Mouse (Mus musculus) heart, postnatal 10 days (tissue): ENCODE measurements at regions not wholly inside any gene's neighbourhood (a gene's known extent, or its start where the extent isn't known, plus 50 kb on each side); places are given as distances from the start of the nearest gene placed in this dataset.

Experiments
- DNase-seq, 2 experiments: peaks; one replicate each; pipeline ENCODE4 v3.0.0; 2021
- intact Hi-C: fragments of 180-260 bp; cut with DNase I; formaldehyde crosslinking; loops from one replicate; pipeline ENCODE4 v1.15.1; 2025

DNA sequence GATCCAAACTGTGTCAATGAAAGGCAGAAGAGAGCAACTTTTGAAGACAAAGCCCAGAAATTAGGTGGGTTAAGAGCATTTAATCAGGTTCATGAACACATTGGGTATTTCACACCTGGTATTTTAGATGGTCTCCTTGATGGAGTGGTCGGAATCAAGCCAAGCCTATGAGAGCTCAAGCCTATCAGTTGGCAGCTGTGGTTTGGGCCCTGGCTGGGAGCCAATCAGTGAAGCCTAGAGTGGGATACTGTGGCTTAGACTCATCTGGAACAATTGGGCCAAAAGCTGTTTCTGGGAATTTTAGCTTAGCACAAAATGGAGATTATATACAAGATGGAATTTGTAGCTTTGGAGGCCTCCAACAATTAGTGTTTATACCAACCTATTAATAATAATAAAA, 86.8 kb upstream of the Igfbp7 start:
- intact Hi-C loops, result no loop called here
- DNase-seq, result no peak

DNA sequence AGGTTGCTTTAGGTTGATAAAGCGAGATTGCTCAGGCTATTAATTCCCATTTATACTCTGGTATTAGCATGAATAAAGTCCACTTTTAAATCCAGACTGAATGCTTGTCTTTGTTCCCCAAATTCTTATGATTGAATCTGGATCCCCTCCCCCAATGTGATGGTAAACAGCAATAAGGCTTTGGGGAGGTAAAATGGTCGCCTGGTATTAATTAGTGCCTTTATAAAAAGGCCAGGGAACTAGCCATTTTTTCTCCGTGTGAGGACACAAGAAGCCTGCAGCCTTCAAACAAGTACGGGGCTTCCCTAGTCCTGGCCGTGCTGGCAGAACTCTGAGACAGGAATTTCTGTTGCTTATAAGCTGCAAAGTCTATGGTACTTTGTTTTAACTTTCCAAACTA, 81.1 kb upstream of the Igfbp7 start:
- intact Hi-C loops, result no loop called here
- DNase-seq, result no peak

DNA sequence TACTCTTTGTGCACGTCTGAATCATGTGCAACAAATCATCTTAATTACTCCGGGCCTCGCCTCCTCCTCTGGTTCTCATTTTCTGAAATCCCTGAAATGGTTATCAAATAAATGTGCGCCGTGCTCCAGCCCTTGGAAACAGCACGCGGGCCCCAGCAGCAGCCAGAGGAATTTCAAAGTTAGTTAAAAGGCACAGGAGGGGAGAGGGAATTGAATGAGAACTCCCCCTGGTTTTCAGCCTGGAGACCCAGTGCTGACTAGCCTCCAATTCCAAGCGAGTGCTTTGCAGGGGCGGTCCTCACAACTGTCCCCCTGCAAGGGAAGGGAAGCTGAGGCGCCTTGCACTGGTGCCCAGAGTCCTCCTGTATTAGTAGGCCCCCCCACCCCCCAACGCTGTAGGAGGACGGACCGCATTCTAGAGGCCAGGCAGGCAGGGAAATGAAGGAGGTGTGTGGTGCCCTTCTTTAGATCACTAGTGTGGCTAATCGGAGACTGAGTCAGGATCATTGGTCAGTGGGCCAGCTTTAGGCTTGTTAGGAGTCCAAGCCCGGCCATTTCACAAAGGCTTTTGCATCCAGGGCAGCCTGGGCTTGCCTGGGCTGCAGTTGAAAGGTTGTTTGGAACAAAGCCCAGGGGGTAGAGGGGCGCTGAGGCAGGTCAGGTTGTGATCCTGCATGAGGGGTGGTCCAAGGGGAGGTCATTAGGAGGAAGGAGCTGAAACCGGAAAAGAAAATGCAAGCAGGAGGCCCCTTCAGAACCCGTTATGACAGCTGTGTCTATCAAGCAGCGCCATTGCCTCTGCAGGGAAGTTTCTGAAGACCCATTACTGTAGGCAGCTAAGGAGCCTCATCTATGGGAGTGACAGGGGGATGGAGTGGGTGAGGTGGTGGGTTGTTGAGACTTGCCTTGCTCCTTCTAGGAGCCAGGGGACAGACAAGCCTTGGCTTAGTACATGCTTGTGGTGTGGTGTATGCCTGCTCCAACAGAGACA, 80.3 kb upstream of the Igfbp7 start:
- DNase-seq, result peak in 1 of 2 experiments; percentile 20
- intact Hi-C loops, result no loop called here

DNA sequence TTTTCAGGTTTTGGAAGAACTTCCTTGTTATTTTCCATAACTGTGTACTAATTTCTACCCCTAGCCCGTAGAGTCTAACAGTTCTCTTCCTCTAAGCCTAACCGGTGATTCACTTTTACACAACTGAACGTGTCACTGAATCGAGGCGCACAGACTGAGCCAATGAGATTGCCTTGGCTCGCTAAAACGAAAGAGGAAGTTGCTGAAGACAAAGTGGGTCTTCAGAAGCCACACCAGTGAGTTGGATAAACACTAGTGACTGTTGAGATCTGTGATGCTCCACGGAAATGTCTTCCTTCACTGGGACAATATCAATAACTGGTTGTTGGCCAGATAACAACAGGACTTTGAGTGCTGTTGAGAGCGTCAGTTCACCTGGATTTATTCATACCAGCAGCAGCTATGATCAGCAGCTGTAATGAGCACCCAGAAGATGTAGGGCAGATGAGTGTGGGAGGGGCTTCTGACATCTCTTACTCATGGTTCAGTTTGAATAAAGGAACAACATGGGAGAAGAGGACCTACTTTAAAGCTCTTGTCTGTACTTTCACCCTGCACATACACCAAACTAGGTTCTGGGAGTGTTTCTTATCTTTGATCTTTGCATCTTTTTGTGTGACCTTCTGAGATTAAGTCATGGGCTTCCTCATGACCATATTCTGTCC, 75.3 kb upstream of the Igfbp7 start:
- intact Hi-C loops, result no loop called here
- DNase-seq, result no peak

GRCm38 (mm10) chr5:77481811-77482210, 74.0 kb upstream of the Igfbp7 start:
- DNase-seq, result no peak
- intact Hi-C loops, result no loop called here

- intact Hi-C loops, result no loop called here
These were observed 70.0 kb upstream of the Igfbp7 start for GRCm38 (mm10) chr5:77477794-77478193.

GRCm38 (mm10) chr5:77473896-77474486, 66.2 kb upstream of the Igfbp7 start:
- intact Hi-C loops, result no loop called here

More at GRCm38 (mm10) chr5:77477794-77478193, 70.0 kb upstream of the Igfbp7 start:
- DNase-seq, result no peak

GRCm38 (mm10) chr5:77469236-77469766, 61.5 kb upstream of the Igfbp7 start:
- intact Hi-C loops, result no loop called here
- no peak for DNase-seq

More at GRCm38 (mm10) chr5:77473896-77474486, 66.2 kb upstream of the Igfbp7 start:
- DNase-seq, result no peak

GRCm38 (mm10) chr5:77468467-77468866, 60.6 kb upstream of the Igfbp7 start:
- DNase-seq, result peak; percentile 64 to 87
- intact Hi-C loops, result no loop called here

DNA sequence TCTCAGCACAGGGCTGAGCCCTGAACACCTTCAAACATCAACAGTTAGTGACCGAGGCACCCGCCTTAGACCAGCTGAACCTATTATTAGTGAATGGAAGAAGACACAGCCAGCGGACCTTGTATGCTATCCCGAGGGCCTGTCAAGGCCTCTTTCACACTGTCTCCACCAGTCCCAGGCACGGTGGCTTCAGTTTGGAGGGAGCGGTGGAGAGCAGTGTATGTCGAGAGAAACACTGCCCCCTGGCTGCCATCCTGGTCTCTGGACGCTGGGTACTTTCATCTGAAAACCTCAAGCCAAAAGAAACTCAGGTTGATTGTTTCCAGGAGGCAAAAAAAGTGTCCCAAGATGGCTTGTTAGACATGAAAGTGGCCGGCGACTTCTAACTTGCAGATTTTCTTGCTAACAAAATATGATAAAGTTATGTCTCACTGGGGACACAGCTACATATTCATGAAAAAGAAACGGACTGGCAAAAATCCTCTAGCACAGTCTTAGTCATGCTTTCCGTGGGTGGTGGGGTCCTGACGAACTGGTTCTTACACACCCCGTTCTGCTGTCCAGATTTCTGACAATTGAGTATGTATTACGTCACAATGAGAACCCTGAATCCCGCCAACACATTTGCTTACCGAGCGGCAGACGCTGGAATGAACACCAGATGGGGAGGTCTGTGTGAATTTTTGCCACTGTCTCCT, 57.2 kb upstream of the Igfbp7 start:
- intact Hi-C loops, result loop anchor here (1.0 to 5.0 kb wide), 2 partner anchors 111 to 337 kb away; no protein-coding TSS in a partner anchor
- peak; percentile 72 to 85 for DNase-seq

- intact Hi-C loops, result loop anchor here (1.0 to 5.0 kb wide), 2 partner anchors 105 to 342 kb away; no protein-coding TSS in a partner anchor
- peak; percentile 95 to 98 for DNase-seq
These were observed 52.3 kb upstream of the Igfbp7 start for GRCm38 (mm10) chr5:77459896-77460717.
